Mouse (Mus musculus) central nervous system, embryonic 11.5 days (tissue): ENCODE measurements around the gene Edil3. TPM values are rescaled to one million over a fixed set of nuclear protein-coding genes. Genes with fewer than 3 reads are reported as not detected.

Source experiments
- polyA plus RNA-seq: library from polyadenylated mRNA; depleted of rRNA; stranded (reverse); fragments of >200 nt; gene quantifications from 2 replicates; pipeline ENCODE4 v1.2.3, GENCODE M21; 2012; rRNA removed

Gene Edil3
- polyA plus RNA-seq = 13.5 and 15.4 TPM in 2 replicates

GRCm38 (mm10) chr13:88821440-88822331 is at the start of gene Edil3:
Edil3 (plus strand) TSS chr13:88821472.

